Mouse (Mus musculus) megakaryocyte, embryonic 14.5 days (primary cell): ENCODE measurements around the gene Gpr176.

Source experiments
- FLI1 ChIP-seq: IDR thresholded peaks from 2 replicates; pipeline ENCODE4 v1.6.1; 2012; ENCODE audit warnings: low read length, inconsistent platforms, mixed read lengths
- GATA1 ChIP-seq: IDR thresholded peaks from 3 replicates; pipeline ENCODE4 v1.6.1; 2012; ENCODE audit warnings: mixed read lengths, low read length, inconsistent platforms, borderline replicate concordance

DNA sequence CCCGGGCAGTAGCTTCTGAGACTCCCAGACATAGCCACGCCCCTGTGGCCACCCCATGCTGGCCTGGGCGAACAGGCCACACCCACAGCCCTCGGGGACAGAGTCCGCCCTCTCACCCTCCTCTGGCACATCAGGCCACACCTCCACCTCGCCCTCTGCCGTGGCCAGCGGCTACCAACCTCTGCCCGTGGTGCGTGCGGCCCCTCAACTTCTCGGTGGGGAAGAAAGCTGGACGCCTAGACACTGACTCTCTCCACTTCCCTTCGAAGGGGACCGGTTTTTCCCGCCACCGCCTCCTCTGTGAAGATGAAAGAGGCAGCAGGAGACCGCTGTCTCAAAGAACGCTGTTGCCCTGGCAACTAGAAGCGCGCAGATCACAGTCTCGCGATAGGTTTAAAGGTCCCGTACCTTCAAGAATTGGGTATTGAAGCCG, 116.6 kb downstream of the Gpr176 start, which contains the start of gene Fsip1:
- TF ChIP-seq GATA1 (no peak), FLI1 (no peak)
